Mouse (Mus musculus) hindbrain, embryonic 10.5 days (tissue): ENCODE data around the gene Taar8c. TPM values are rescaled to one million over a fixed set of nuclear protein-coding genes. Genes with fewer than 3 reads are reported as not detected.
"Not testable (repeated sequence)": the region's sequence is repeated elsewhere in the genome, so short reads cannot be mapped to it uniquely, and the experiment has no call there.

Source experiments
- DNase-seq: peaks from one replicate; pipeline ENCODE4 v3.0.0-alpha.2; 2017; ENCODE audit warnings: low spot score
- H3K27ac ChIP-seq: fragments of 300-500 bp; sonication (generic); 2 replicates; pipeline ENCODE4 v1.5.1; 2016; ENCODE audit warnings: mild to moderate bottlenecking, moderate library complexity
- H3K27me3 ChIP-seq: fragments of 300-500 bp; sonication (generic); 2 replicates; pipeline ENCODE4 v1.6.1; 2016; ENCODE audit warnings: mild to moderate bottlenecking; ENCODE audit not compliant: poor library complexity, insufficient read depth, severe bottlenecking
- H3K36me3 ChIP-seq: fragments of 300-500 bp; sonication (generic); 2 replicates; pipeline ENCODE4 v1.6.1; 2016; ENCODE audit warnings: mild to moderate bottlenecking, moderate library complexity
- H3K4me1 ChIP-seq: fragments of 300-500 bp; sonication (generic); replicated peaks from 2 replicates; pipeline ENCODE4 v1.6.1; 2016; ENCODE audit warnings: mild to moderate bottlenecking
- H3K4me3 ChIP-seq: fragments of 300-500 bp; sonication (generic); 2 replicates; pipeline ENCODE4 v1.5.1; 2016; ENCODE audit warnings: mild to moderate bottlenecking, moderate library complexity
- H3K9me3 ChIP-seq: fragments of 300-500 bp; sonication (generic); 2 replicates; pipeline ENCODE4 v1.6.1; 2016; ENCODE audit warnings: mild to moderate bottlenecking, moderate library complexity
- WGBS: fragments of 180-500 bp; shearing (Covaris S2); methylation state at CpG from one replicate; pipeline ENCODE4 v1.1.7; 2016; 5-methylcytosine and 5-hydroxymethylcytosine counted together
- polyA plus RNA-seq: library from polyadenylated mRNA; unstranded; fragments of >200 nt; fragmentation: Nextera tagmentation; extraction: Ambion mirVana; gene quantifications from 2 replicates; pipeline ENCODE4 v1.2.1, GENCODE M21; 2016

Taar8c gene
- polyA plus RNA-seq, 1 experiment from 2014 or later: not detected

- DNase-seq: no peak
- Histone ChIP-seq H3K27me3 (no peaks in the 10 kb centered on the region), H3K4me1 (no peaks in the 10 kb centered on the region), H3K27ac (no peak overlapping the region), H3K36me3 (no peaks in the 10 kb centered on the region), H3K9me3 (no peaks in the 10 kb centered on the region), H3K4me3 (no peak overlapping the region)
- 72% methylated on average over 5 of the region's 5 CpGs for WGBS
Observed at GRCm38 (mm10) chr10:24107747-24108146, 6.0 kb upstream of the Taar8c start.

- not testable (repeated sequence) for H3K4me1 ChIP-seq, H3K36me3 ChIP-seq, H3K27ac ChIP-seq, H3K4me3 ChIP-seq, H3K9me3 ChIP-seq, DNase-seq, H3K27me3 ChIP-seq
- WGBS: 47% methylated on average over 1 of the region's 1 CpGs
Observed at GRCm38 (mm10) chr10:24103299-24103698, 1.6 kb upstream of the Taar8c start.

- not testable (repeated sequence) for H3K27ac ChIP-seq, DNase-seq, H3K4me3 ChIP-seq, H3K27me3 ChIP-seq, H3K4me1 ChIP-seq, H3K36me3 ChIP-seq, H3K9me3 ChIP-seq
- 54% methylated on average over 2 of the region's 2 CpGs for WGBS
Observed at GRCm38 (mm10) chr10:24097010-24097409, 4.7 kb downstream of the Taar8c start.

GRCm38 (mm10) chr10:24092194-24092593 is 9.5 kb downstream of the Taar8c start, which contains the start of gene Taar8b:
Gene Taar8b, minus strand, starts transcription at chr10:24092294.
- Histone ChIP-seq H3K36me3 (no peaks in the 10 kb centered on the region), H3K4me3 (no peak within 1 kb of the TSS), H3K9me3 (no peaks in the 10 kb centered on the region), H3K4me1 (no peaks in the 10 kb centered on the region), H3K27ac (no peak within 1 kb of the TSS), H3K27me3 (no peaks in the 10 kb centered on the region)
- DNase-seq: no peak
- WGBS: 73% methylated on average over 2 of the region's 2 CpGs

- Histone ChIP-seq H3K4me3 (no peak overlapping the region), H3K27ac (no peak overlapping the region), H3K27me3 (no peaks in the 10 kb centered on the region), H3K4me1 (no peaks in the 10 kb centered on the region), H3K36me3 (no peaks in the 10 kb centered on the region), H3K9me3 (no peaks in the 10 kb centered on the region)
- DNase-seq: no peak
- 80% methylated on average over 2 of the region's 2 CpGs for WGBS
Observed at GRCm38 (mm10) chr10:24087168-24087567, 14.5 kb downstream of the Taar8c start.

GRCm38 (mm10) chr10:24086555-24086954 is 15.2 kb downstream of the Taar8c start:
- Histone ChIP-seq H3K27ac (no peak overlapping the region), H3K36me3 (no peaks in the 10 kb centered on the region), H3K4me3 (no peak overlapping the region), H3K4me1 (no peaks in the 10 kb centered on the region), H3K27me3 (no peaks in the 10 kb centered on the region), H3K9me3 (no peaks in the 10 kb centered on the region)
- 86% methylated on average over 5 of the region's 5 CpGs for WGBS
- DNase-seq: no peak

GRCm38 (mm10) chr10:24085936-24086335 is 15.8 kb downstream of the Taar8c start:
- WGBS: 64% methylated on average over 5 of the region's 5 CpGs
- no peaks in the 10 kb centered on the region for H3K36me3 ChIP-seq
- no peaks in the 10 kb centered on the region for H3K4me1 ChIP-seq
- H3K27me3 ChIP-seq: no peaks in the 10 kb centered on the region
- H3K27ac ChIP-seq: no peak overlapping the region
- DNase-seq: no peak
- no peaks in the 10 kb centered on the region for H3K9me3 ChIP-seq
- no peak overlapping the region for H3K4me3 ChIP-seq

- Histone ChIP-seq H3K27ac (no peak overlapping the region), H3K27me3 (no peaks in the 10 kb centered on the region), H3K36me3 (no peaks in the 10 kb centered on the region), H3K4me3 (no peak overlapping the region), H3K9me3 (no peaks in the 10 kb centered on the region), H3K4me1 (no peaks in the 10 kb centered on the region)
- WGBS: 47% methylated on average over 3 of the region's 3 CpGs
- DNase-seq: peak; percentile 24
Observed at GRCm38 (mm10) chr10:24080166-24080565, 21.5 kb downstream of the Taar8c start.

- 87% methylated on average over 2 of the region's 4 CpGs for WGBS
- H3K9me3 ChIP-seq, DNase-seq, H3K27ac ChIP-seq, H3K4me1 ChIP-seq, H3K4me3 ChIP-seq, H3K36me3 ChIP-seq, H3K27me3 ChIP-seq: not testable (repeated sequence)
Observed at GRCm38 (mm10) chr10:24076200-24076599, 25.5 kb downstream of the Taar8c start, which contains the start of gene Taar8a. Gene Taar8a, plus strand, starts transcription at chr10:24076500.

GRCm38 (mm10) chr10:24074751-24075150 is 27.0 kb downstream of the Taar8c start:
- not testable (repeated sequence) for H3K4me1 ChIP-seq, H3K36me3 ChIP-seq, H3K27me3 ChIP-seq, DNase-seq, H3K9me3 ChIP-seq, H3K4me3 ChIP-seq, H3K27ac ChIP-seq
- 55% methylated on average over 2 of the region's 2 CpGs for WGBS

- no peaks in the 10 kb centered on the region for H3K4me1 ChIP-seq
- H3K4me3 ChIP-seq: no peak overlapping the region
- H3K27me3 ChIP-seq: no peaks in the 10 kb centered on the region
- H3K36me3 ChIP-seq: no peaks in the 10 kb centered on the region
- H3K27ac ChIP-seq: no peak overlapping the region
- 84% methylated on average over 3 of the region's 3 CpGs for WGBS
- no peak for DNase-seq
- no peaks in the 10 kb centered on the region; the same call in 1 of the 2 replicates for H3K9me3 ChIP-seq
Observed at GRCm38 (mm10) chr10:24058986-24059385, 42.7 kb downstream of the Taar8c start.

GRCm38 (mm10) chr10:24052039-24052438 is 49.7 kb downstream of the Taar8c start:
- H3K27ac ChIP-seq: no peak overlapping the region
- no peaks in the 10 kb centered on the region for H3K9me3 ChIP-seq
- H3K27me3 ChIP-seq: no peaks in the 10 kb centered on the region
- 85% methylated on average over 5 of the region's 5 CpGs for WGBS
- H3K36me3 ChIP-seq: no peaks in the 10 kb centered on the region
- H3K4me1 ChIP-seq: no peaks in the 10 kb centered on the region
- no peak for DNase-seq
- no peak overlapping the region for H3K4me3 ChIP-seq
